In genomic region chr5:92228776-92229175, GRCm38 (mm10) we compare ENCODE assay signal across 1 mouse cellular context.
TF ChIP-seq lines count a peak whose summit lies in the region.

No protein-coding gene starts in this region.

TF ChIP-seq in CH12.LX, 34 proteins besides CTCF, POLR2A, EP300 and RAD21:
- TF ChIP-seq E2F4 (IDR thresholded peaks at IDR 0.05; ENCODE audit: insufficient replicate concordance, low read depth, low read length) (no peak), MAFK (IDR thresholded peaks at IDR 0.05; ENCODE audit: insufficient replicate concordance, low read length) (no peak), HCFC1 (IDR thresholded peaks at IDR 0.05; ENCODE audit: low read depth, low read length) (no peak; the same call in 1 of the 2 replicates), TBP (conservative IDR thresholded peaks at IDR 0.05; ENCODE audit: low read depth, low read length) (peak; percentile 85), USF2 (conservative IDR thresholded peaks at IDR 0.05; ENCODE audit: low read depth, low read length) (no peak), TCF12 (IDR thresholded peaks at IDR 0.05; ENCODE audit: low read depth, low read length) (peak; percentile 86), USF1 (IDR thresholded peaks at IDR 0.05; ENCODE audit: low read depth, low read length) (no peak), NRF1 (IDR thresholded peaks at IDR 0.05; ENCODE audit: low read depth, low read length) (0 out of 2 replicates have a peak, but pooled peaks have one; percentile 22), JUN (IDR thresholded peaks at IDR 0.05; ENCODE audit: insufficient read depth, low read depth, low read length) (no peak), UBTF (IDR thresholded peaks at IDR 0.05; ENCODE audit: low read depth, low read length) (no peak), RCOR1 (conservative IDR thresholded peaks at IDR 0.05; ENCODE audit: low read depth, low read length) (no peak), MEF2A (IDR thresholded peaks at IDR 0.05; ENCODE audit: borderline replicate concordance, low read depth, low read length) (no peak), ZNF384 (IDR thresholded peaks at IDR 0.05; ENCODE audit: low read depth, low read length) (peak; percentile 83), ZKSCAN1 (IDR thresholded peaks at IDR 0.05; ENCODE audit: borderline replicate concordance, low read depth, low read length) (no peak), MYC (IDR thresholded peaks at IDR 0.05; ENCODE audit: low read depth, low read length) (no peak), ELF1 (IDR thresholded peaks at IDR 0.05; ENCODE audit: low read depth, low read length) (no peak), SIN3A (IDR thresholded peaks at IDR 0.05; ENCODE audit: low read length) (peak; percentile 69), JUND (conservative IDR thresholded peaks at IDR 0.05; ENCODE audit: low read depth, low read length) (no peak), MAX (IDR thresholded peaks at IDR 0.05; ENCODE audit: low read length) (no peak), KAT2A (IDR thresholded peaks at IDR 0.05; ENCODE audit: insufficient replicate concordance, low read length) (no peak), BHLHE40 (IDR thresholded peaks at IDR 0.05; ENCODE audit: low read depth, low read length) (no peak), ZMIZ1 (IDR thresholded peaks at IDR 0.05; ENCODE audit: low read depth, low read length) (no peak; the same call in 1 of the 2 replicates), CHD2 (IDR thresholded peaks at IDR 0.05; ENCODE audit: low read length) (no peak), IRF4 (IDR thresholded peaks at IDR 0.05; ENCODE audit: low read depth, low read length) (no peak; the same call in 1 of the 2 replicates), GABPA (IDR thresholded peaks at IDR 0.05; ENCODE audit: insufficient replicate concordance, low read depth, low read length) (no peak), MXI1 (IDR thresholded peaks at IDR 0.05; ENCODE audit: low read depth, low read length) (no peak), ZC3H11A (IDR thresholded peaks at IDR 0.05; ENCODE audit: low read depth, low read length) (no peak), MAZ (IDR thresholded peaks at IDR 0.05; ENCODE audit: low read depth, low read length) (no peak), ETS1 (conservative IDR thresholded peaks at IDR 0.05; ENCODE audit: low read depth, low read length) (no peak), POLR2AphosphoS2 (IDR thresholded peaks at IDR 0.05; ENCODE audit: low read depth, low read length) (no peak), SMC3 (IDR thresholded peaks at IDR 0.05; ENCODE audit: low read depth, low read length) (no peak), NELFE (IDR thresholded peaks at IDR 0.05; ENCODE audit: low read depth, low read length) (peak; percentile 65; the same call in 1 of the 2 replicates)
TF ChIP-seq in CH12.LX: peak in this region for 6.
